Mouse (Mus musculus) left cerebral cortex, adult 6 months (tissue): ENCODE data around the gene Tbpl2. TPM values are rescaled to one million over a fixed set of nuclear protein-coding genes. Genes with fewer than 3 reads are reported as not detected.

Experiments
- long read RNA-seq, 2 experiments: library from polyadenylated mRNA; unstranded; transcript quantifications; one replicate each; pipeline ENCODE4 v2.0.0; 2019 to 2020
- polyA plus RNA-seq: library from polyadenylated mRNA; unstranded; fragments of <200 nt; fragmentation: Nextera tagmentation; gene quantifications from 2 replicates; pipeline ENCODE4 v1.2.3, GENCODE M21; 2021

The Tbpl2 gene
- polyA plus RNA-seq = not detected in 2 replicates
- long read RNA-seq, experiment 1 = 0 reads
- long read RNA-seq, experiment 2 = 0 reads

GRCm38 (mm10) chr2:24096495-24096894 is at the start of gene Tbpl2:
TSS of gene Tbpl2 (minus strand) at chr2:24096595.

GRCm38 (mm10) chr2:24049344-24049990 is 46.9 kb downstream of the Tbpl2 start, which contains the start of gene Hnmt:
TSS of gene Hnmt (minus strand) at chr2:24049394.

Other genes with a start within 250 kb of the Tbpl2 start
- gene Hnmt, start 47.2 kb downstream of the Tbpl2 start, polyA plus RNA-seq = 24.6 and 37.3 TPM in 2 replicates
- not detected in 2 replicates for gene Il1f8, start 56.6 kb upstream of the Tbpl2 start, polyA plus RNA-seq
- not detected in 2 replicates for gene Il1f9, start 89.9 kb upstream of the Tbpl2 start, polyA plus RNA-seq
- not detected in 2 replicates for gene Il1f6, start 118.8 kb upstream of the Tbpl2 start, polyA plus RNA-seq
- 0.18 TPM in 1 of 2 replicates, not detected in the other for gene Il1f5, start 180.4 kb upstream of the Tbpl2 start, polyA plus RNA-seq
- not detected in 2 replicates for gene Il1f10, start 194.6 kb upstream of the Tbpl2 start, polyA plus RNA-seq
- gene Il1rn, start 240.3 kb upstream of the Tbpl2 start, polyA plus RNA-seq = 0.05 TPM in 1 of 2 replicates, not detected in the other